In genomic region chr16:43900571-43900970, GRCm38 (mm10) we compare ENCODE assay signal across 10 mouse cellular contexts.
"Had no signal": no experiment of that assay in that cellular context is flagged by ENCODE, and none has a peak within 500 bp of the region (broad histone marks: within the 10 kb centered on the region; RNA-seq: fewer than 3 reads in every experiment).

No protein-coding gene starts in this region.

- DNase-seq: lung, adult 18-20 months; lung, embryonic 14.5 days; lung, postnatal 10 days; lung, postnatal 4 days; right cerebral cortex, postnatal 14 days; thymus, adult 2 months; thymus, postnatal 25 days; thymus, postnatal 4 days had no signal

- ATAC-seq: midbrain, embryonic 13.5 days; midbrain, embryonic 15.5 days had no signal
